Mouse (Mus musculus) liver, postnatal 0 days (tissue): Measurements from ENCODE around the gene Eml2.
A peak's percentile ranks its signal among the peaks of the same experiment; 100 is the strongest.

ENCODE experiments used
- CTCF ChIP-seq: sonication (generic); IDR thresholded peaks from 2 replicates; pipeline ENCODE4 v1.5.1; 2016; ENCODE audit warnings: antibody characterized with exemption, low read depth
- EP300 ChIP-seq: IDR thresholded peaks from 2 replicates; pipeline ENCODE4 v1.6.1; 2016; ENCODE audit warnings: antibody characterized with exemption, low read depth, mild to moderate bottlenecking

GRCm38 (mm10) chr7:19227883-19228792, 51.9 kb downstream of the Eml2 start, which contains the start of gene Opa3:
- TF ChIP-seq CTCF (peak; percentile 86), EP300 (peak; percentile 73)
